Mouse (Mus musculus) heart, embryonic 15.5 days (tissue): Measurements from ENCODE around the gene Cstf3. TPM values are rescaled to one million over a fixed set of nuclear protein-coding genes. Genes with fewer than 3 reads are reported as not detected.
A peak's percentile ranks its signal among the peaks of the same experiment; 100 is the strongest.

Source experiments
- ATAC-seq: fragments of 200-750 bp; cut with Nextera tagmentation; replicated peaks from 2 replicates; pipeline ENCODE4 v1.8.0; 2017; ENCODE audit warnings: low read depth, moderate TSS enrichment; ENCODE audit not compliant: insufficient number of reproducible peaks, insufficient read depth, low FRiP score
- H3K27ac ChIP-seq: fragments of 300-500 bp; sonication (generic); 2 replicates; pipeline ENCODE4 v1.5.1; 2015; ENCODE audit warnings: mild to moderate bottlenecking, inconsistent platforms
- H3K27me3 ChIP-seq: fragments of 300-500 bp; sonication (generic); 2 replicates; pipeline ENCODE4 v1.6.1; 2015; ENCODE audit warnings: inconsistent platforms
- H3K36me3 ChIP-seq: fragments of 300-500 bp; sonication (generic); 2 replicates; pipeline ENCODE4 v1.6.1; 2015; ENCODE audit warnings: mild to moderate bottlenecking, inconsistent platforms
- H3K4me1 ChIP-seq: fragments of 300-500 bp; sonication (generic); replicated peaks from 2 replicates; pipeline ENCODE4 v1.6.1; 2015; ENCODE audit warnings: inconsistent platforms
- H3K4me2 ChIP-seq: fragments of 300-500 bp; sonication (generic); 2 replicates; pipeline ENCODE4 v1.6.1; 2015; ENCODE audit warnings: inconsistent platforms, mild to moderate bottlenecking, moderate library complexity
- H3K4me3 ChIP-seq: fragments of 300-500 bp; sonication (generic); 2 replicates; pipeline ENCODE4 v1.5.1; 2015; ENCODE audit warnings: mild to moderate bottlenecking, inconsistent platforms
- H3K9ac ChIP-seq: fragments of 300-500 bp; sonication (generic); 2 replicates; pipeline ENCODE4 v1.6.1; 2015; ENCODE audit warnings: mild to moderate bottlenecking, inconsistent platforms
- H3K9me3 ChIP-seq: fragments of 300-500 bp; sonication (generic); replicated peaks from 2 replicates; pipeline ENCODE4 v1.6.1; 2016; ENCODE audit warnings: inconsistent platforms
- WGBS: fragments of 180-500 bp; shearing (Covaris S2); methylation state at CpG from one replicate; pipeline ENCODE4 v1.1.7; 2015; ENCODE audit warnings: mixed read lengths; 5-methylcytosine and 5-hydroxymethylcytosine counted together
- polyA plus RNA-seq: library from polyadenylated mRNA; unstranded; fragments of >200 nt; fragmentation: Nextera tagmentation; extraction: Ambion mirVana; gene quantifications from 2 replicates; pipeline ENCODE4 v1.2.1, GENCODE M21; 2015

Cstf3 gene
- polyA plus RNA-seq, 1 experiment from 2014 or later: 51.7 TPM

- ATAC-seq: no peak
- 61% methylated on average over 5 of the region's 5 CpGs for WGBS
- no peaks in the 10 kb centered on the region; the same call in 1 of the 2 replicates for H3K36me3 ChIP-seq
- peaks cover 4% of the 10 kb centered on the region; the same call in 1 of the 2 replicates for H3K4me1 ChIP-seq
- H3K27ac ChIP-seq: 0 out of 2 replicates have a peak overlapping the region, but pooled peaks have one; percentile 18
- H3K4me2 ChIP-seq: no peak overlapping the region
- H3K27me3 ChIP-seq: no peaks in the 10 kb centered on the region
- H3K9ac ChIP-seq: no peak overlapping the region
- H3K4me3 ChIP-seq: no peak overlapping the region
- no peaks in the 10 kb centered on the region for H3K9me3 ChIP-seq
Observed at GRCm38 (mm10) chr2:104604718-104605117, 14.4 kb downstream of the Cstf3 start.

DNA sequence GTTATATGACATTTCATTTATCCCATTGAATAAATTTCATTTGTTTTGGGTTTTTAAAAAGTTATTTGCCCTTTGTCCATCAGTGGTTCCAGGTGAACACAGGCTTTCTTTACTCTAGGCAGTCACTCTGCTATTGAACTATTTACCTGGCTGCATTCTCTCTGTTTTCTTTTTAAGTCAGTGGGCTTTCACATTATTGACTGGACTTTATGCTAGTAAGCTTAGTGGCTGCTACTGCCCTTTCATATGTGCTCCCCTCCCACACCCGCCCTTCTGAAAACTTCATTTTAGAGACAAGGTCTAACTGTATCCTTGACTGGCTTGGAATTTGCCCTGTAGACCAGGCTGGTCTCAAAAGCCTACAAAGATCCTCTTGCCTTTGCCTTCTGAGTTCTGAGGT, 15.2 kb downstream of the Cstf3 start:
- WGBS: 90% methylated on average over 1 of the region's 1 CpGs
- H3K27ac ChIP-seq: no peak overlapping the region
- no peak overlapping the region for H3K9ac ChIP-seq
- no peaks in the 10 kb centered on the region; the same call in 1 of the 2 replicates for H3K36me3 ChIP-seq
- H3K27me3 ChIP-seq: no peaks in the 10 kb centered on the region
- ATAC-seq: no peak
- H3K4me2 ChIP-seq: no peak overlapping the region
- H3K4me1 ChIP-seq: peaks cover 4% of the 10 kb centered on the region; the same call in 1 of the 2 replicates
- no peaks in the 10 kb centered on the region for H3K9me3 ChIP-seq
- no peak overlapping the region for H3K4me3 ChIP-seq

DNA sequence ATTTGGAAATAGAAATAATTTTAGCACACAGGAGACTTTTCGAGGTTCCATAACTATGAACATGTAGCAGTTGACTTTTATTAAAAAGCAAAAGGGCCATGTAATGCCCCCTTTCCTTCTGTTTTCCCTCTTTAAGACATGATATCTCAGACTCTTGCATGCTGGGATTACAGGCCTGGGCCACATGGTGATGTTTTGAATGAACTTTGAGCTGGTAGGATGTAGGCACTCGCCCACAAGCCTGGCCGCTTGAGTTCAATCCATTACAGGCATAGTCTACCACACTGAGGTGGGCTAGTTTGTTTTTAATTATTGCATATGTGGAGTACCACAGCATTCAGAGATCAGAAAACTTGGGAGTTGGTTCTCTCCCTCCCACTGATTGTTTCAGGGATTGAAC, 24.5 kb downstream of the Cstf3 start:
- Histone ChIP-seq H3K9ac (no peak overlapping the region), H3K27me3 (no peaks in the 10 kb centered on the region), H3K36me3 (no peaks in the 10 kb centered on the region; the same call in 1 of the 2 replicates), H3K4me3 (no peak overlapping the region), H3K27ac (no peak overlapping the region), H3K4me1 (no peaks in the 10 kb centered on the region), H3K4me2 (no peak overlapping the region), H3K9me3 (no peaks in the 10 kb centered on the region)
- no peak for ATAC-seq
- 91% methylated on average over 3 of the region's 3 CpGs for WGBS

DNA sequence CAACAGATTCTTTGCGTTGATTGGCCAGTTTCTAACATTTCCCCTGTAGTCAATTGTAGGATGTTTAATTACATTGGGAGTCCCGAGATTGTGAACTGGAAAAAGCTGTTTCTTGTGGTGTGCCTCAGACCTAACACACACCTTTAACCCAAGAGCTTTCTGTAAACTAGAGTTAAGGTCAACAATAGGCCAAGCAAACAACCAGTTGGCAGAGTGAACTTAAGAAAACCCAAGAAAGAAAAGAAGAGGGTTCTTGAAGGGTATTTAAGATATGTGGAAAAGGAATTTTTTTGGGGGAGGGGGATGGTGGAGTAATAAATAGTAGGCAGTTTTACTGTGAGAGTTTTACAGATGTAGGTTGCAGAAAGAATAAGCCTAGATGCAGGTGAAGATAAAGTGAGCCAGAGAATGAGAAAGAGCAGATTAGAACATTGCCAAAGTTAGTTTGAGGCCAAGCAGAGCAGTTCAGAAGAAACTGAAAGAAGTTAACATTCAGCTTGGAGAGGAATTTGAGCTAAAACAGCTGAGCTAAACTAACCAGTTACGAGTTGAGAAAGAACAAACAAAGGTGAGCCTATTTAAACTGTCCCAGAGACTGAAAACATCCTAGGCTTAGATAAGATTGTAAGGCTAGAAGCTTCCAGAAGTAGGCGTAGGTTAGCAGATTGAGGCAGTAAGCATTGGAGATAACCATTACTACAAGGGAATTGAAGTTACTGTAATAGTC, 25.8 kb downstream of the Cstf3 start:
- H3K4me3 ChIP-seq: no peak overlapping the region
- H3K9me3 ChIP-seq: no peaks in the 10 kb centered on the region
- WGBS: 91% methylated on average over 4 of the region's 4 CpGs

DNA sequence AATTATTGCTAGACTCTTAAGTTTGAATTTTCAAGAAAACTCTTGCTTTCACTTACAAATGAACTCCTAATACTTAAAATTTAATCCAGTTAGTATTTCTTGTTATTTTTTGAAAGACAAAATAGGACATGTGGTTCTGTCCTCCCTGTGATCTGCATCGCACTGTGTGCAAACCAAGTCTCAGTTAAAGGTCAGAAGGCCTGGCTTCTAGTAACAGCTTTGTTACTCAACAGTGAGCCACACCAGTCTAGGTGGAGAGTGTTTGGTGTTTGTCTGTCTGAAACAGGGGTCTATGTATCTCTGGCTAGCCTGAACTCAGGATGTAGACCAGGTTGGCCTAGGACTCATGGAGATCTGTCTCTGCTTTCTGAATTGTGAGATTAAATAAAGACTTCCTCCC, 68.3 kb downstream of the Cstf3 start:
- Histone ChIP-seq H3K4me1 (no peaks in the 10 kb centered on the region), H3K27me3 (no peaks in the 10 kb centered on the region), H3K9ac (no peak overlapping the region), H3K4me3 (no peak overlapping the region), H3K27ac (no peak overlapping the region), H3K36me3 (peaks cover 56% of the 10 kb centered on the region), H3K4me2 (no peak overlapping the region), H3K9me3 (no peaks in the 10 kb centered on the region)
- ATAC-seq: no peak
- WGBS: 89% methylated on average over 1 of the region's 1 CpGs

More for the DNA sequence above, 25.8 kb downstream of the Cstf3 start:
- no peaks in the 10 kb centered on the region for H3K4me1 ChIP-seq
- no peak overlapping the region for H3K4me2 ChIP-seq
- no peak overlapping the region for H3K27ac ChIP-seq
- H3K9ac ChIP-seq: no peak overlapping the region
- no peaks in the 10 kb centered on the region for H3K27me3 ChIP-seq
- no peaks in the 10 kb centered on the region; the same call in 1 of the 2 replicates for H3K36me3 ChIP-seq
- no peak for ATAC-seq

DNA sequence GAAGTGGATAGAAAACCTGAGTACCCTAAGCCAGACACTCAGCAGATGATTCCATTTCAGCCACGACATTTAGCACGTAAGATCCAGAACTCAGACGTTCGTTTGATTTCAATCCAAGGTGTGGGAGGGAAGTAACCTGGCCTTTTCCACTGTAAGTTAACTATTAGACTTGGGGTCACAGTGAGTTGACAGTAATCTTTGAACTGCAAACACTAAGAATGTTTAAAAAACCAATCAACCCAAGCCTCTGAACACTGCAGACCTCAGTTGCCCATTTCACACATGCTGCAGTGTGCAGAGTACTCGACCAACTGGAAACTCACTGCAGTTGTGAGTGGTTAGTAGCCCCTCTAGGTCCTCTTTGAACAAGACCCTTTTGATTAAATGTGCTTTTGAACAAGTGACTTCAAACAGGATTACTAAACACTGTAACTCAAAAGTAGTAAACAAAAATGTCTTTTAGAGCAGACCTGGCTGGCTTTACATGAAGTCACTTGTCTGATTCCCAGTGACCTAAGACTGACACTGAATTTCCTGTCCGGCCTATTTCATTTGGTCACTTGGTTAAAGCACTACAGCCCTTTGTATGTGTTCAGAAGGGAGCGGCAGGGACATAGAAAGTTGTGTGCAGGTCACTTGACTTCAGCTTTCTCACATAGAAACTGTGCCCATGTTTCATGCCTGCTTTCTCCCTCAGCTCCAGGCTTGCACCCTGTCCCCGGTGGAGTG, 73.2 kb downstream of the Cstf3 start:
- H3K4me3 ChIP-seq: no peak overlapping the region
- no peak for ATAC-seq
- no peak overlapping the region for H3K9ac ChIP-seq
- H3K36me3 ChIP-seq: peaks cover 55% of the 10 kb centered on the region
- 81% methylated on average over 8 of the region's 8 CpGs for WGBS
- no peak overlapping the region for H3K27ac ChIP-seq
- no peak overlapping the region for H3K4me2 ChIP-seq
- no peaks in the 10 kb centered on the region for H3K9me3 ChIP-seq
- H3K27me3 ChIP-seq: no peaks in the 10 kb centered on the region
- H3K4me1 ChIP-seq: no peaks in the 10 kb centered on the region

DNA sequence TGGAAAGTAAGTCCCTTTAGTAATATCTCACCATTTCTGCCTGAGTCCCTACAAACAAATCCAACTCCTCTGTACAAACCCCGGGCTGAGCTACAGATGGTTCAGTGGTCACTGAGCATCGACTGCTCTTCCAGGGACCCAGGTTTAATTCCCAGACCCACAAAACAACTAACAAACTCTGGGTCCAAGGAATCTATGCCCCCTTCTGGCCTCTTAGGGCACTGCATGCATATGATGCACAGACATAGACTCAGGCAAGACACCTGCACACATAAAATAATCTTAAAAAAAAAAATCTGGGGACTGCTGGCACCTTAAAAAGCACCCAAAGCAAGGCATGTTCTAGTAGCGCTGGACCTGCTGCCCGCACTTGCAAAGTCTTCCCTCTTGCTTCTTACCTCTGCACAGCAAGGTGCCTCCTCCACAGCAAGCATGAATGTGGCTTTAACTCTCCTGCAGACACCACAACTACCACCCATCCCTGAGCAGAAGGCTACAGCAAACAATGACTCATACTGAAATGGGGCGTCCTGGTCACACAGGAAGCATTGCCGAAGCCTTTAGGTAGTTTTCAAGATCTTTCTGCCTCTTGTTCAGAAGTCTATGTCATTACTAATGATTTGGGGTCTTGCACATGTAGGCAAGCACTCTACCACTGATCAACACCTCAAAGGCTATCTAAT, 78.9 kb downstream of the Cstf3 start:
- Histone ChIP-seq H3K36me3 (peaks cover 25% of the 10 kb centered on the region), H3K27me3 (no peaks in the 10 kb centered on the region), H3K9ac (no peak overlapping the region), H3K27ac (no peak overlapping the region), H3K4me1 (no peaks in the 10 kb centered on the region), H3K9me3 (no peaks in the 10 kb centered on the region), H3K4me2 (no peak overlapping the region), H3K4me3 (no peak overlapping the region)
- no peak for ATAC-seq
- WGBS: 82% methylated on average over 6 of the region's 6 CpGs

DNA sequence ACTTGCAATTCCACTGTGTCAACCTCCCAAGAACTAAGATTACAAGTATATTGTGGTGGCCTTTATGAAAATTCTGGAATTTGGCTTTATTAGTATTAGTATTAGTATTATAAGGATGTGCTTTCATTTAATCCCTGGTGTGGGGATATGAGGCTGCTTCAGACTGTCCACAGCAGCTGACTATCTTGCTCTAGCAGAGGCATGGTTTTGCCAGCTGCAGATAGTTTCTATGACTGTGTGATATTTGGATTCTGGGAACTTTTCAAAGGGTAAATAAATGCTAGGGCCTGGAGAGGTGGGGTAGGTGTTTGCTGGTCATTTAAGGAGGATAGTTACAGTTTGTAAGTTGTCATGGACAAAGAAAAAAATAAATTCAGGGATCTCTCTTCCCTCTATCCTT, 81.4 kb downstream of the Cstf3 start:
- H3K4me1 ChIP-seq: no peaks in the 10 kb centered on the region
- 0 out of 2 replicates have a peak, but pooled peaks cover 4% of the 10 kb centered on the region for H3K36me3 ChIP-seq
- no peak overlapping the region for H3K4me2 ChIP-seq
- no peaks in the 10 kb centered on the region for H3K9me3 ChIP-seq
- H3K9ac ChIP-seq: no peak overlapping the region
- no peak for ATAC-seq
- H3K4me3 ChIP-seq: no peak overlapping the region
- no peaks in the 10 kb centered on the region for H3K27me3 ChIP-seq
- H3K27ac ChIP-seq: no peak overlapping the region

DNA sequence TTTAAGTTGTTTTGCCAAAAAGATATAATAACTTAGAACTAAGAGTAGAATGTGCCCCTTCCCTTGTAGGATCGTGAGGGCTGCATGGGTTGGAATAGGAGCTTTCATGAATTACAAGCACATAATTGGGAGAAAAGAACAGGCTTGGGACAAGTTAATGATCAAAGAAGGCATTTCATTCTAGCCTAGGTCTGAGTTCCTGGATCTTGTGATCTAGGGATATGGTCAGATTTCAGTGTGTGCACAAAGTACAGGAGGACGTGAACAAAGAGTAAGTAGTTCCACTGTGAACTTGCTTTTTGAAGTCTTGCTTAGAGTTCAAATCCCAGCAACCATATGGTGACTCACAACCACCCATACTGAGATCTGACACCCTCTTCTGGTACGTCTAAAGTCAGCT, 87.0 kb downstream of the Cstf3 start:
- Histone ChIP-seq H3K27me3 (no peaks in the 10 kb centered on the region), H3K27ac (no peak overlapping the region), H3K9me3 (no peaks in the 10 kb centered on the region), H3K4me3 (no peak overlapping the region), H3K4me2 (no peak overlapping the region), H3K36me3 (no peaks in the 10 kb centered on the region), H3K4me1 (no peaks in the 10 kb centered on the region), H3K9ac (no peak overlapping the region)
- ATAC-seq: no peak
- WGBS: 82% methylated on average over 3 of the region's 3 CpGs

DNA sequence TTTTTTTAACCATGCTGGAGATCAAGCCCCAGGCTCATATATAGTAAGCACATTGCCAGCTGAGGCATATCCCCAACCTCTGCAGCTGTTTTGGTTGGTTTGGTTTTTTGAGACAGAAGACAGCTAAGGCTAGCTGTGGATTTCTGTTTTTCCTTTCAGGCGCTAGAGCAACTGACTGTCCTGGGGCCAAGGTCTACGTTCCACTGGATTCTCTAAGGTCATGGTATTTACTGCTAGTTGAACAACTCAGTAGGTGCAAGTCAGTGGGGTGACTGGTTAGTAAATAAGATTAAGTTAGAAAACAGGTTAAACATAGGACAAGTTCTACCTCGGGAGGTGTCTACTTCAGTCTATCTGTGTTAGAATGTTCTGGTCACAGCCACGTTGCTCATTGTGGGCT, 94.4 kb downstream of the Cstf3 start:
- ATAC-seq: no peak
- Histone ChIP-seq H3K36me3 (no peaks in the 10 kb centered on the region), H3K27ac (no peak overlapping the region), H3K4me1 (peaks cover 3% of the 10 kb centered on the region; the same call in 1 of the 2 replicates), H3K27me3 (no peaks in the 10 kb centered on the region), H3K4me3 (no peak overlapping the region), H3K9ac (no peak overlapping the region), H3K9me3 (no peaks in the 10 kb centered on the region), H3K4me2 (no peak overlapping the region)
- 85% methylated on average over 4 of the region's 4 CpGs for WGBS

DNA sequence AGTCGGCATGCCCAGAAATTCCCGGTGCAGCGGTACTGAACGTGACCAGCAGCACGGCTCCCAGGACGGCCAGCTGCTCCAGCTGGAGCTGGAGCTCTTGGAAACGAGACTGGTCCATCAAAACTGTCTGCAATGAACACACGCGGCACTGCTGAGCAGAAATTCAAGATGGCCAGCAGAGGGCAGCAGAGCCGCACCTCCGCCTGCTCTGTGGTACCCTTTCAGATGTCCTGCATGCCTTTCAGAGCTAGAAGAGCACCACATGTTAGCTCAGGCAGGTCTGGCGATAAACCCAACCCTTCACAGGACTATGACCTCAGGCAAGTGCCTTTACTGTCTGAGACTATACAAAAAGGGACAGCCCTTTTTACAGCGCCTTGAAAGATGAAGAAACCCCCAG, 95.1 kb downstream of the Cstf3 start:
- no peaks in the 10 kb centered on the region for H3K9me3 ChIP-seq
- peak overlapping the region; percentile 23; the same call in 1 of the 2 replicates for H3K4me2 ChIP-seq
- no peak overlapping the region for H3K9ac ChIP-seq
- H3K27me3 ChIP-seq: no peaks in the 10 kb centered on the region
- no peaks in the 10 kb centered on the region for H3K36me3 ChIP-seq
- H3K4me1 ChIP-seq: peaks cover 3% of the 10 kb centered on the region; the same call in 1 of the 2 replicates
- WGBS: 7% methylated on average over 13 of the region's 13 CpGs
- H3K4me3 ChIP-seq: no peak overlapping the region
- peak; percentile 78 for ATAC-seq
- H3K27ac ChIP-seq: no peak overlapping the region
